Mouse (Mus musculus) embryonic facial prominence, embryonic 14.5 days (tissue): ENCODE data around the gene Grin2d. TPM values are rescaled to one million over a fixed set of nuclear protein-coding genes. Genes with fewer than 3 reads are reported as not detected.
A peak's percentile ranks its signal among the peaks of the same experiment; 100 is the strongest.

Experiments used
- ATAC-seq: fragments of 200-750 bp; cut with Nextera tagmentation; 2 replicates; pipeline ENCODE4 v1.8.0; 2017; ENCODE audit warnings: low read depth, moderate number of reproducible peaks, moderate TSS enrichment
- DNase-seq: peaks from one replicate; pipeline ENCODE4 v3.0.0-alpha.2; 2015; ENCODE audit warnings: low spot score
- H3K27ac ChIP-seq: fragments of 300-500 bp; sonication (generic); replicated peaks from 2 replicates; pipeline ENCODE4 v1.5.1; 2014; ENCODE audit warnings: low read depth, mild to moderate bottlenecking, low read length, moderate library complexity
- H3K27me3 ChIP-seq: fragments of 300-500 bp; sonication (generic); replicated peaks from 2 replicates; pipeline ENCODE4 v1.6.1; 2014; ENCODE audit warnings: low read length; ENCODE audit not compliant: control insufficient read depth, insufficient read depth
- H3K36me3 ChIP-seq: fragments of 300-500 bp; sonication (generic); 2 replicates; pipeline ENCODE4 v1.6.1; 2014; ENCODE audit warnings: low read length, mixed read lengths; ENCODE audit not compliant: control insufficient read depth, insufficient read depth
- H3K4me1 ChIP-seq: fragments of 300-500 bp; sonication (generic); 2 replicates; pipeline ENCODE4 v1.6.1; 2014; ENCODE audit warnings: antibody characterized with exemption, low read length; ENCODE audit not compliant: control insufficient read depth, insufficient read depth
- H3K4me2 ChIP-seq: fragments of 300-500 bp; sonication (generic); 2 replicates; pipeline ENCODE4 v1.6.1; 2014; ENCODE audit warnings: low read depth, mild to moderate bottlenecking, low read length, moderate library complexity, mixed read lengths
- H3K4me3 ChIP-seq: fragments of 300-500 bp; sonication (generic); 2 replicates; pipeline ENCODE4 v1.5.1; 2014; ENCODE audit warnings: low read depth, mild to moderate bottlenecking, low read length
- H3K9ac ChIP-seq: fragments of 300-500 bp; sonication (generic); 2 replicates; pipeline ENCODE4 v1.6.1; 2014; ENCODE audit warnings: low read depth, mild to moderate bottlenecking, low read length, moderate library complexity, mixed read lengths
- H3K9me3 ChIP-seq: fragments of 300-500 bp; sonication (generic); 2 replicates; pipeline ENCODE4 v1.6.1; 2016; ENCODE audit warnings: low read length; ENCODE audit not compliant: control insufficient read depth
- WGBS: fragments of 180-500 bp; shearing (Covaris S2); extraction: QIAGEN DNeasy Blood & Tissue Kit; methylation state at CpG from one replicate; pipeline ENCODE4 v1.1.7; 2014; 5-methylcytosine and 5-hydroxymethylcytosine counted together
- polyA plus RNA-seq: library from polyadenylated mRNA; unstranded; fragments of >200 nt; fragmentation: Nextera tagmentation; extraction: Ambion mirVana; gene quantifications from 2 replicates; pipeline ENCODE4 v1.2.1, GENCODE M21; 2014

Gene Grin2d
- polyA plus RNA-seq, 1 experiment from 2014 or later, result 1.0 TPM

- peaks cover 9% of the 10 kb centered on the region; the same call in 1 of the 2 replicates for H3K36me3 ChIP-seq
- peak overlapping the region; percentile 36 for H3K4me3 ChIP-seq
- 4% methylated on average over 6 of the region's 14 CpGs for WGBS
- H3K9me3 ChIP-seq, result no peaks in the 10 kb centered on the region
- ATAC-seq (no peak), DNase-seq (no peak)
- H3K27me3 ChIP-seq, result peaks cover 40% of the 10 kb centered on the region
- H3K27ac ChIP-seq, result no peak overlapping the region
- peak overlapping the region; percentile 61 for H3K4me2 ChIP-seq
- peaks cover 44% of the 10 kb centered on the region for H3K4me1 ChIP-seq
- H3K9ac ChIP-seq, result peak overlapping the region; percentile 61
Measured at GRCm38 (mm10) chr7:45869787-45870186, 8.4 kb downstream of the Grin2d start.

- ATAC-seq (no peak), DNase-seq (no peak)
- peak overlapping the region; percentile 61 for H3K4me2 ChIP-seq
- H3K27me3 ChIP-seq, result peaks cover 40% of the 10 kb centered on the region
- H3K9me3 ChIP-seq, result no peaks in the 10 kb centered on the region
- no peak overlapping the region for H3K27ac ChIP-seq
- peaks cover 3% of the 10 kb centered on the region; the same call in 1 of the 2 replicates for H3K36me3 ChIP-seq
- 25% methylated on average over 8 of the region's 8 CpGs for WGBS
- H3K4me3 ChIP-seq, result peak overlapping the region; percentile 36
- H3K9ac ChIP-seq, result peak overlapping the region; percentile 61
- H3K4me1 ChIP-seq, result peaks cover 39% of the 10 kb centered on the region
Measured at GRCm38 (mm10) chr7:45869107-45869670, 9.0 kb downstream of the Grin2d start.

GRCm38 (mm10) chr7:45867871-45868270 is 10.3 kb downstream of the Grin2d start:
- H3K4me2 ChIP-seq, result 0 out of 2 replicates have a peak overlapping the region, but pooled peaks have one; percentile 87
- WGBS, result 26% methylated on average over 2 of the region's 2 CpGs

GRCm38 (mm10) chr7:45865925-45866910 is 12.0 kb downstream of the Grin2d start:
- under 1% methylated on average over 68 of the region's 117 CpGs for WGBS

More at GRCm38 (mm10) chr7:45867871-45868270, 10.3 kb downstream of the Grin2d start:
- H3K4me1 ChIP-seq, result peaks cover 33% of the 10 kb centered on the region
- no peak for DNase-seq
- H3K4me3 ChIP-seq, result no peak overlapping the region
- no peak overlapping the region for H3K27ac ChIP-seq
- no peak overlapping the region for H3K9ac ChIP-seq
- peaks cover 40% of the 10 kb centered on the region for H3K27me3 ChIP-seq
- no peak for ATAC-seq
- H3K9me3 ChIP-seq, result no peaks in the 10 kb centered on the region
- no peaks in the 10 kb centered on the region for H3K36me3 ChIP-seq

GRCm38 (mm10) chr7:45864435-45864834 is 13.7 kb downstream of the Grin2d start:
- Histone ChIP-seq H3K9me3 (no peaks in the 10 kb centered on the region), H3K9ac (no peak overlapping the region), H3K4me2 (no peak overlapping the region), H3K4me3 (no peak overlapping the region), H3K27ac (no peak overlapping the region), H3K4me1 (peaks cover 19% of the 10 kb centered on the region), H3K36me3 (no peaks in the 10 kb centered on the region), H3K27me3 (peaks cover 20% of the 10 kb centered on the region)
- ATAC-seq (no peak), DNase-seq (no peak)
- 51% methylated on average over 3 of the region's 3 CpGs for WGBS

More at GRCm38 (mm10) chr7:45865925-45866910, 12.0 kb downstream of the Grin2d start:
- peak; percentile 79 for ATAC-seq
- Histone ChIP-seq H3K27me3 (peaks cover 34% of the 10 kb centered on the region), H3K4me2 (peak overlapping the region; percentile 87), H3K4me1 (peaks cover 33% of the 10 kb centered on the region), H3K4me3 (peak overlapping the region; percentile 79), H3K9me3 (no peaks in the 10 kb centered on the region), H3K9ac (peak overlapping the region; percentile 94), H3K36me3 (no peaks in the 10 kb centered on the region), H3K27ac (peak overlapping the region; percentile 75)
- DNase-seq, result peak; percentile 96

- WGBS, result 86% methylated on average over 7 of the region's 7 CpGs
- Histone ChIP-seq H3K27ac (no peak overlapping the region), H3K36me3 (no peaks in the 10 kb centered on the region), H3K4me2 (no peak overlapping the region), H3K27me3 (peaks cover 14% of the 10 kb centered on the region), H3K9ac (no peak overlapping the region), H3K4me1 (peaks cover 14% of the 10 kb centered on the region), H3K9me3 (no peaks in the 10 kb centered on the region), H3K4me3 (no peak overlapping the region)
- ATAC-seq, result no peak
- DNase-seq, result no peak
Measured at GRCm38 (mm10) chr7:45862804-45863203, 15.4 kb downstream of the Grin2d start.

GRCm38 (mm10) chr7:45859008-45859407 is 19.2 kb downstream of the Grin2d start:
- no peak overlapping the region for H3K4me2 ChIP-seq
- H3K36me3 ChIP-seq, result no peaks in the 10 kb centered on the region
- peaks cover 23% of the 10 kb centered on the region for H3K27me3 ChIP-seq
- ATAC-seq (0 out of 2 replicates have a peak, but pooled peaks have one; percentile 41), DNase-seq (no peak)
- H3K4me1 ChIP-seq, result peaks cover 15% of the 10 kb centered on the region; the same call in 1 of the 2 replicates
- H3K27ac ChIP-seq, result no peak overlapping the region
- H3K4me3 ChIP-seq, result no peak overlapping the region
- H3K9me3 ChIP-seq, result no peaks in the 10 kb centered on the region
- no peak overlapping the region for H3K9ac ChIP-seq
- 62% methylated on average over 4 of the region's 4 CpGs for WGBS

- peaks cover 23% of the 10 kb centered on the region for H3K27me3 ChIP-seq
- H3K36me3 ChIP-seq, result no peaks in the 10 kb centered on the region
- DNase-seq, result peak; percentile 53
- H3K4me1 ChIP-seq, result peaks cover 15% of the 10 kb centered on the region; the same call in 1 of the 2 replicates
- peak overlapping the region; percentile 58 for H3K4me2 ChIP-seq
- ATAC-seq, result peak; percentile 34; the same call in 1 of the 2 replicates
- peak overlapping the region; percentile 46 for H3K9ac ChIP-seq
- H3K9me3 ChIP-seq, result no peaks in the 10 kb centered on the region
- no peak overlapping the region for H3K27ac ChIP-seq
- peak overlapping the region; percentile 38 for H3K4me3 ChIP-seq
- 2% methylated on average over 28 of the region's 30 CpGs for WGBS
Measured at GRCm38 (mm10) chr7:45856950-45857901, 21.0 kb downstream of the Grin2d start.
